Mouse (Mus musculus): ENCODE results near the gene Dlk2. TPM values are rescaled to one million over a fixed set of nuclear protein-coding genes. Genes with fewer than 3 reads are reported as not detected.

The Dlk2 gene
- polyA plus RNA-seq, 1 experiment from 2014 or later: 2.8 TPM

DNA sequence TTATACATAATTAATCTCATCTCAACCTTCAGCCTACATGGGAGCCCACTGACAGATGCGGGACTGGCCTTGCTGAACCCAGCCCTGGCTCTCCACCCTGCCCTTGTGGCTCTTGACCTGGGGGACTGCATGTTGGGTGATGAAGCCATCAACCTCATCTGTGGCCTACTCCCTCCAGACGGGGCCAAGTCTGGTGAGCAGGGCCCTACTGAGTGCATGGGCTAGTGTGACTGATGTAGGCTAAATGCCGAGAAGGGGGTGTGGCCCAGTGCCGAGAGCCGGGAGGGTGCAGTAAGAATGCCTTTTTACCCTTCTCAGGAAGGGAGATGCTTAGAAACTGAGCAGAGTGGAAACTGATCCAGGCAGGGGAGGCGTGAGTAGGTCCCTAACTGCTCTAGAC lies 42.1 kb upstream of the Dlk2 start:
- Histone ChIP-seq H3K4me3 (ENCODE audit: low read depth, low read length) (no peak overlapping the region), H3K36me3 (ENCODE audit: control insufficient read depth, insufficient read depth, low read length) (peaks cover 43% of the 10 kb centered on the region)
- ATAC-seq (ENCODE audit: insufficient number of reproducible peaks, insufficient read depth, low FRiP score, low read depth): no peak

DNA sequence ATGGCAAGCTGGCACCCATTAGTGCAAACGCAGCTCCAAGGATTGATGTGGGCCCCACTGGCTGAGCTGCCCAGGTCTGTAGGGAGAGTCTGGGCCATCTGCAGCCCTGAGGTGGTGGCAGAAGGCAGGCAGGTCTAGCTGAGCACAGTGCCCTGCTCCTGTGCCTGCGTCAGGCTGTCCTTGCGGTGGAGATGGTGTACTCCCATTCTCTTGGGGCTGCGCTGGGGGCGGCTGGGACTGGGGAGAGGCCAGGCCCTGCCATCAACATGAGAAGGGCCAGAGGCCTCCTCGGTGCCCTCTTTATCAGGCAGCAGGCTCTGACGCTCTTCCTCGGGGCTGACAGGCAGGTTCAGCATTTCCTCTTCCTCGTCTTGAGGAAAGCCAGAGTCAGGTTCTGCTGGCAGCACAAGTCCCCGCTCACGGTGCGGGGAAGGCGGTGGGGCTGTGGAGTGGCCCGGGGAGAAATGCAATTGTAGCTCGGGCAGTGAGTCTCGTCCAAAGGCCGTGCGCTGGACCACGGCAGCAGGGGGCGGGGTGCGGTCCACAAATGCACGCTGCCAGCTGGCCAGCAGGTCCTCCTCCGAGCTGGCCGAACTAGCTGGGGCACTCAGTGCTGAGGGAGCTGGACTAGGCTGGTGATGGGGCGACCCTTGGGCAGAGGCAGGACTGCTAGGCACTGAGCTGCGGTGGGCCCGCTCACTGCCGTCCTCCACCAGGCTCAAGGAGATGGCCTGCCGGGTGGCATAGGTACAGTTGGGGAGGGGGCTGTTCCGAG lies 38.8 kb upstream of the Dlk2 start:
- H3K4me1 ChIP-seq (ENCODE audit: control insufficient read depth, insufficient read depth, low read length): 0 out of 2 replicates have a peak, but pooled peaks cover under 1% of the 10 kb centered on the region
- no peaks in the 10 kb centered on the region for H3K9me3 ChIP-seq (ENCODE audit: control insufficient read depth, low read depth, low read length)
- peaks cover 54% of the 10 kb centered on the region for H3K36me3 ChIP-seq (ENCODE audit: control insufficient read depth, insufficient read depth, low read length)
- H3K27me3 ChIP-seq (ENCODE audit: control insufficient read depth, insufficient read depth, low read length): peaks cover 6% of the 10 kb centered on the region
- no peak overlapping the region for H3K4me2 ChIP-seq (replicated peaks; ENCODE audit: low read depth, low read length)
- WGBS: 89% methylated on average over 30 of the region's 30 CpGs
- H3K9ac ChIP-seq (replicated peaks; ENCODE audit: low read depth, low read length): no peak overlapping the region
- no peak for ATAC-seq (ENCODE audit: insufficient number of reproducible peaks, insufficient read depth, low FRiP score, low read depth)
- no peak overlapping the region for H3K4me3 ChIP-seq (ENCODE audit: low read depth, low read length)
- no peak overlapping the region for H3K27ac ChIP-seq (ENCODE audit: low read length)

More for the DNA sequence above, 42.1 kb upstream of the Dlk2 start:
- Histone ChIP-seq H3K9me3 (ENCODE audit: control insufficient read depth, low read depth, low read length) (no peaks in the 10 kb centered on the region), H3K9ac (replicated peaks; ENCODE audit: low read depth, low read length) (no peak overlapping the region), H3K27me3 (ENCODE audit: control insufficient read depth, insufficient read depth, low read length) (peaks cover 6% of the 10 kb centered on the region), H3K4me1 (ENCODE audit: control insufficient read depth, insufficient read depth, low read length) (0 out of 2 replicates have a peak, but pooled peaks cover 2% of the 10 kb centered on the region), H3K4me2 (replicated peaks; ENCODE audit: low read depth, low read length) (no peak overlapping the region), H3K27ac (ENCODE audit: low read length) (no peak overlapping the region)
- 24% methylated on average over 6 of the region's 6 CpGs for WGBS

DNA sequence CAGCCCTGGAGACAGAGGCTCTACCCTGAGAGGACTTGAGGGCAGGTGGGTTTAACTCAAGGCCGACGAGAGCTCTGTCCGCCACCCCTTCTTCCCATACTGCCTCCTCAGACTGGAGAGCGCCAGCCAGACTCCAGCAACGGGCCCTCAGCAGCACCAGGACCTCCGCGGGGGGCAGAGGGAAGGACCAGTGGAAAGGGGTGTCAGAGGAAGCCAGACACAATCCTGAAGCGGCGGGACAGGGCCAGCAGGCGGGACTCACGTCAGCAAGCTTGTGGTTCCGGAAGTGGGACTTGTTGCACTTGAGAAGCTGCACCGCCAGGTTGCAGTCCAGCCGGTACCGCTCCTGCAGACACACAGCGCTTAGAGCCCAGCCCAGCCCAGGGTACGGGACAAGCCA lies 37.5 kb upstream of the Dlk2 start:
- WGBS: 87% methylated on average over 17 of the region's 17 CpGs
- ATAC-seq (ENCODE audit: insufficient number of reproducible peaks, insufficient read depth, low FRiP score, low read depth): no peak
- H3K27ac ChIP-seq (ENCODE audit: low read length): no peak overlapping the region

DNA sequence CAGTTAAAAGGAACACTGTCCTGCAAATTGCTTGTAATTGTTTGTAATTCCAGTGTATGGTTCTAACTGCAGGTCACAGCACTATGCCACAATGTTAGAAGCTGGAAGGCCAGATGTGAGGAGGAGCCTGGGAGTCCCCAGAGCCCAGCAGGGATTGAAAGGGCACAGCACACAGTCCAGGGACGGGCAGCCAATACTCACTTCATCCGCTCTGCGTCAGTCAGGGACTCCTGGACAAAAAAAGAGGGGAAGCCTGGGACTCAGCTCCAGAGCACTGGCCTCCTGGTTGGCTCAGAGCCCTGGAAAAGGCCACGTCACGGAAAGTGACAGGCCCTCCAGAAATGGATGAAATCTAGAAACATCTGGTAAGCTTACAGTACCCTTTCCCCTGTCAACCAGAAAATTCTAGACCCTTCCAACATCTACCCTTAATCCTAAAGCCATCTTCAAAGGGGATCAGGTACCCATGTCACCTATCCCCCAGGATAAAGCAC lies 35.0 kb upstream of the Dlk2 start:
- no peaks in the 10 kb centered on the region for H3K9me3 ChIP-seq (ENCODE audit: control insufficient read depth, low read depth, low read length)
- H3K27me3 ChIP-seq (ENCODE audit: control insufficient read depth, insufficient read depth, low read length): no peaks in the 10 kb centered on the region
- no peak overlapping the region for H3K4me3 ChIP-seq (ENCODE audit: low read depth, low read length)
- peaks cover 72% of the 10 kb centered on the region for H3K36me3 ChIP-seq (ENCODE audit: control insufficient read depth, insufficient read depth, low read length)
- WGBS: 93% methylated on average over 5 of the region's 5 CpGs
- H3K4me2 ChIP-seq (replicated peaks; ENCODE audit: low read depth, low read length): no peak overlapping the region
- H3K27ac ChIP-seq (ENCODE audit: low read length): no peak overlapping the region
- H3K4me1 ChIP-seq (ENCODE audit: control insufficient read depth, insufficient read depth, low read length): no peaks in the 10 kb centered on the region
- no peak overlapping the region for H3K9ac ChIP-seq (replicated peaks; ENCODE audit: low read depth, low read length)
- ATAC-seq (ENCODE audit: insufficient number of reproducible peaks, insufficient read depth, low FRiP score, low read depth): no peak

More for the DNA sequence above, 37.5 kb upstream of the Dlk2 start:
- H3K4me1 ChIP-seq (ENCODE audit: control insufficient read depth, insufficient read depth, low read length): no peaks in the 10 kb centered on the region
- H3K36me3 ChIP-seq (ENCODE audit: control insufficient read depth, insufficient read depth, low read length): peaks cover 66% of the 10 kb centered on the region
- no peaks in the 10 kb centered on the region; the same call in 1 of the 2 replicates for H3K27me3 ChIP-seq (ENCODE audit: control insufficient read depth, insufficient read depth, low read length)
- no peak overlapping the region for H3K4me2 ChIP-seq (replicated peaks; ENCODE audit: low read depth, low read length)
- no peak overlapping the region for H3K9ac ChIP-seq (replicated peaks; ENCODE audit: low read depth, low read length)
- H3K4me3 ChIP-seq (ENCODE audit: low read depth, low read length): no peak overlapping the region
- H3K9me3 ChIP-seq (ENCODE audit: control insufficient read depth, low read depth, low read length): no peaks in the 10 kb centered on the region

DNA sequence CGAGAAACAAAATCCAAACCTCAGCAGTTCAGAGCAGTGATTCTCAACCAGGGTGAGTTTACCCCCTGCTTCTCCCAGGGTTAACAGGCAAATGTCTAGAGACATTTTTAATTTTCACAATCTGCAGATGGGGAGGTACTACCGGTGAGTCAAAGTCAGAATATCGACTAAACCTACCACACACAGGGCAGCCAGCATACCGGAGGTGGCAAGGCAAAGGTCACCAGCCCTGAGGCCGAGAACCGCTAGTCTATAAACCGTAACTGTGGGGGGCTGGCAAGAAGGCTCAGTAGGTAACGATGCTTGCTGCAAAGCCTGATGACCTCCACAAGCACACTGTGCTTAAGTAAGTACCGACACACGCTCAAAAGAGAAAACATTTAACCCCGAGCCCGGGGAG lies 31.7 kb upstream of the Dlk2 start:
- Histone ChIP-seq H3K4me2 (replicated peaks; ENCODE audit: low read depth, low read length) (no peak overlapping the region), H3K4me1 (ENCODE audit: control insufficient read depth, insufficient read depth, low read length) (no peaks in the 10 kb centered on the region), H3K4me3 (ENCODE audit: low read depth, low read length) (no peak overlapping the region), H3K27ac (ENCODE audit: low read length) (no peak overlapping the region), H3K36me3 (ENCODE audit: control insufficient read depth, insufficient read depth, low read length) (peaks cover 59% of the 10 kb centered on the region), H3K9ac (replicated peaks; ENCODE audit: low read depth, low read length) (no peak overlapping the region), H3K9me3 (ENCODE audit: control insufficient read depth, low read depth, low read length) (no peaks in the 10 kb centered on the region), H3K27me3 (ENCODE audit: control insufficient read depth, insufficient read depth, low read length) (no peaks in the 10 kb centered on the region)
- WGBS: 82% methylated on average over 12 of the region's 12 CpGs
- ATAC-seq (ENCODE audit: insufficient number of reproducible peaks, insufficient read depth, low FRiP score, low read depth): no peak

DNA sequence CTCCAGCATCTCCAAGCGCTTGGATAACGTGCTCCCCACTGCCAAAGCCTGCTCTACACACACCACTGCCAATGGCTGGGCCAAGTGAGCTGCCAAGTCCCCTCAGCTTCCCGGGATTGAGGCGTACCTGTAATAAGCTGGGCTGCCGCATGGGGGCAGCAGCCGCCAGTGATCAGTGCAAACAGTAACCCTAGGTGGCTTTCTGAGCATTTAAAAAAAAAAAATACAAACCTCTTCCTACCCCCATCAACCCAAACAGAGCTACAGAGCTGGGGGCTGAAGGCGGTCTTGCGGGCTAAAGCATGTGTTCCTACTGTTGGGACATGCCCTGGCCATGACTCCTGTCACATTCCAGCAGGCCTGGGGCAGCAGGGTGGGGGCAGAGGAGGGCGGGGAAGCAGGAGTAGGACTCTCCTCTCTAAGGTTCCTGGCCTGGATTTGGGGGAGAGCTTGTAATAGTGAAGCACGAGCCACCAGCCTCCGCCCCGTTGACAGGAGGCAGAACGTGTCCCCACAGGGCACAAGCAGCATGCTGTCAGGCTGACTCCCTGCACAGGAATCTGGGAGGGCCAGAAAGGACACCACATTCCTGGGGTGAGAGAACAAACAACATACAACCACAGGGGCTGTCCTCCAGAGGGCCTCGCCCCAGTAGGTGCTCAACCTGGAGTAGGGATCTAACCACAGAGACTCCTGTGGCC lies 31.2 kb upstream of the Dlk2 start:
- ATAC-seq (ENCODE audit: insufficient number of reproducible peaks, insufficient read depth, low FRiP score, low read depth): peak; percentile 66; the same call in 1 of the 2 replicates
- Histone ChIP-seq H3K27me3 (ENCODE audit: control insufficient read depth, insufficient read depth, low read length) (no peaks in the 10 kb centered on the region), H3K27ac (ENCODE audit: low read length) (peak overlapping the region; percentile 68; the same call in 1 of the 2 replicates), H3K4me2 (replicated peaks; ENCODE audit: low read depth, low read length) (no peak overlapping the region), H3K4me3 (ENCODE audit: low read depth, low read length) (no peak overlapping the region), H3K9me3 (ENCODE audit: control insufficient read depth, low read depth, low read length) (no peaks in the 10 kb centered on the region), H3K36me3 (ENCODE audit: control insufficient read depth, insufficient read depth, low read length) (peaks cover 59% of the 10 kb centered on the region), H3K9ac (replicated peaks; ENCODE audit: low read depth, low read length) (no peak overlapping the region), H3K4me1 (ENCODE audit: control insufficient read depth, insufficient read depth, low read length) (no peaks in the 10 kb centered on the region)
- WGBS: 19% methylated on average over 14 of the region's 14 CpGs

DNA sequence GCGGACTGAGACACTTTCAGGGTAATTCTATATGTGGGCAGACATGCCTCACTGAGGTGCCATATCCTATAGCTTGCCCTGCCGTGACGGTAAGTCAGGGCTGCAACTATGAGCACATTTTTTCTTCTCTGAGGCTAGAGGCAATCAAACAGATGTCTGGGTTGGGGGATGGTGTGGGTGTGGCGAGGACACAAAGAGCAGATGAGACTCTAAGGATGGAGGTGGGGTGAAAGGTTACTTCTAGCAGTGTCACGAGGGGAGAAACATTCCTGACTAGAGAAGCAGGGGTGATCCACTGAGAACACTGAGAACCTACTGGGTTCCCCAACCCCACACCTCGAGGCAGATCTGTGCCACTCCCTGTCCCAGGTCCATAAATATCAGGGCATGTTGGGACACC lies 30.2 kb upstream of the Dlk2 start:
- Histone ChIP-seq H3K9me3 (ENCODE audit: control insufficient read depth, low read depth, low read length) (no peaks in the 10 kb centered on the region), H3K4me2 (replicated peaks; ENCODE audit: low read depth, low read length) (no peak overlapping the region), H3K27ac (ENCODE audit: low read length) (peak overlapping the region; percentile 68), H3K27me3 (ENCODE audit: control insufficient read depth, insufficient read depth, low read length) (no peaks in the 10 kb centered on the region), H3K9ac (replicated peaks; ENCODE audit: low read depth, low read length) (no peak overlapping the region), H3K4me3 (ENCODE audit: low read depth, low read length) (no peak overlapping the region), H3K4me1 (ENCODE audit: control insufficient read depth, insufficient read depth, low read length) (no peaks in the 10 kb centered on the region), H3K36me3 (ENCODE audit: control insufficient read depth, insufficient read depth, low read length) (peaks cover 60% of the 10 kb centered on the region)
- no peak for ATAC-seq (ENCODE audit: insufficient number of reproducible peaks, insufficient read depth, low FRiP score, low read depth)
- 62% methylated on average over 6 of the region's 6 CpGs for WGBS

DNA sequence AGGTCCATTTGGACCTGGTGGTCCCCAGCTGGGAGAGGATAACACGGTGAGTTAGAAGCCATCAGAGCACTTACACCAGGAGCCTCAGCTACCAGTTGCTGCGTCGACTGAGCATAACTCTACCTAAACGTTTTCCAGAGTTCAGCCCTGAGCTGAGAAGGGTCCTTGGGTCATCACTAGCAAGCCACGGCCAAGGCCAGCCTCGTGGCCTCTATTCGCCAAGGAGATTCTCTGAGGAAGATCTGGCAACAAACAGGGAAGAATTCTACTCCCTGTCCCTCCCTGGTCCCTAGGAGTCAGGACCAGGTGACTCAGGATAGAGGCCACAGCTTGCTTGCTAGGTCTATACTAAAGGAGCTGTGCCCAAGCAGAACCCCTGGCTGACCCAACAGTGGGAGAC lies 29.7 kb upstream of the Dlk2 start:
- H3K27me3 ChIP-seq (ENCODE audit: control insufficient read depth, insufficient read depth, low read length): no peaks in the 10 kb centered on the region
- WGBS: 72% methylated on average over 7 of the region's 7 CpGs
- no peaks in the 10 kb centered on the region for H3K4me1 ChIP-seq (ENCODE audit: control insufficient read depth, insufficient read depth, low read length)
- no peak for ATAC-seq (ENCODE audit: insufficient number of reproducible peaks, insufficient read depth, low FRiP score, low read depth)
- no peak overlapping the region for H3K27ac ChIP-seq (ENCODE audit: low read length)
- no peak overlapping the region for H3K9ac ChIP-seq (replicated peaks; ENCODE audit: low read depth, low read length)
- H3K4me3 ChIP-seq (ENCODE audit: low read depth, low read length): no peak overlapping the region
- no peak overlapping the region for H3K4me2 ChIP-seq (replicated peaks; ENCODE audit: low read depth, low read length)
- no peaks in the 10 kb centered on the region for H3K9me3 ChIP-seq (ENCODE audit: control insufficient read depth, low read depth, low read length)
- peaks cover 56% of the 10 kb centered on the region for H3K36me3 ChIP-seq (ENCODE audit: control insufficient read depth, insufficient read depth, low read length)
